Mouse (Mus musculus) hindlimb bud, embryonic 11.5 days (tissue): ENCODE measurements around the gene C5ar1.
"Not testable (repeated sequence)": the region's sequence is repeated elsewhere in the genome, so short reads cannot be mapped to it uniquely, and the experiment has no call there.

Experiments used
- DNase-seq: peaks from one replicate; pipeline ENCODE4 v3.0.0-alpha.2; 2012; ENCODE audit warnings: low read depth, low spot score; ENCODE audit errors: extremely low spot score

C5ar1 gene

GRCm38 (mm10) chr7:16259110-16259590, at the start of gene C5ar1:
TSS of gene C5ar1 (minus strand) at chr7:16259540.
- DNase-seq: no peak

GRCm38 (mm10) chr7:16308555-16309317, 49.4 kb upstream of the C5ar1 start:
- DNase-seq: no peak

- not testable (repeated sequence) for DNase-seq
These were observed 48.8 kb upstream of the C5ar1 start, which contains the start of gene Bbc3 for GRCm38 (mm10) chr7:16308093-16308492. TSS of gene Bbc3 (plus strand) at chr7:16308393.

GRCm38 (mm10) chr7:16307141-16307540, 47.8 kb upstream of the C5ar1 start:
- not testable (repeated sequence) for DNase-seq

- no peak for DNase-seq
These were observed 40.2 kb upstream of the C5ar1 start for GRCm38 (mm10) chr7:16299419-16300035.

GRCm38 (mm10) chr7:16298927-16299326, 39.6 kb upstream of the C5ar1 start:
- DNase-seq: no peak

GRCm38 (mm10) chr7:16297616-16298015, 38.3 kb upstream of the C5ar1 start:
- no peak for DNase-seq

- DNase-seq: no peak
These were observed 37.5 kb upstream of the C5ar1 start for GRCm38 (mm10) chr7:16296766-16297390.

GRCm38 (mm10) chr7:16296146-16296545, 36.8 kb upstream of the C5ar1 start:
- DNase-seq: no peak

- DNase-seq: no peak
These were observed 36.1 kb upstream of the C5ar1 start for GRCm38 (mm10) chr7:16295321-16295900.

GRCm38 (mm10) chr7:16294837-16295236, 35.5 kb upstream of the C5ar1 start:
- peak; percentile 77 for DNase-seq

- no peak for DNase-seq
These were observed 35.0 kb upstream of the C5ar1 start for GRCm38 (mm10) chr7:16294346-16294745.

GRCm38 (mm10) chr7:16287791-16288190, 28.5 kb upstream of the C5ar1 start:
- no peak for DNase-seq

GRCm38 (mm10) chr7:16287016-16287415, 27.7 kb upstream of the C5ar1 start:
- no peak for DNase-seq

- DNase-seq: peak; percentile 92
These were observed 27.0 kb upstream of the C5ar1 start, which contains the start of gene Ccdc9 for GRCm38 (mm10) chr7:16286026-16286961. TSS of gene Ccdc9 (minus strand) at chr7:16286795.

- no peak for DNase-seq
These were observed 26.2 kb upstream of the C5ar1 start for GRCm38 (mm10) chr7:16285450-16286025.

- no peak for DNase-seq
These were observed 25.6 kb upstream of the C5ar1 start for GRCm38 (mm10) chr7:16284904-16285303.

- no peak for DNase-seq
These were observed 24.7 kb upstream of the C5ar1 start for GRCm38 (mm10) chr7:16284001-16284400.

GRCm38 (mm10) chr7:16282334-16282733, 23.0 kb upstream of the C5ar1 start:
- no peak for DNase-seq

GRCm38 (mm10) chr7:16280721-16281120, 21.4 kb upstream of the C5ar1 start:
- DNase-seq: no peak
